Mouse (Mus musculus) NIH3T3 (cell line): ENCODE measurements around the gene Arl4c.
"Not testable (repeated sequence)": the region's sequence is repeated elsewhere in the genome, so short reads cannot be mapped to it uniquely, and the experiment has no call there.

Source experiments
- DNase-seq: peaks from one replicate; pipeline ENCODE4 v3.0.0-alpha.2; 2012; ENCODE audit warnings: low read depth

The Arl4c gene

DNA sequence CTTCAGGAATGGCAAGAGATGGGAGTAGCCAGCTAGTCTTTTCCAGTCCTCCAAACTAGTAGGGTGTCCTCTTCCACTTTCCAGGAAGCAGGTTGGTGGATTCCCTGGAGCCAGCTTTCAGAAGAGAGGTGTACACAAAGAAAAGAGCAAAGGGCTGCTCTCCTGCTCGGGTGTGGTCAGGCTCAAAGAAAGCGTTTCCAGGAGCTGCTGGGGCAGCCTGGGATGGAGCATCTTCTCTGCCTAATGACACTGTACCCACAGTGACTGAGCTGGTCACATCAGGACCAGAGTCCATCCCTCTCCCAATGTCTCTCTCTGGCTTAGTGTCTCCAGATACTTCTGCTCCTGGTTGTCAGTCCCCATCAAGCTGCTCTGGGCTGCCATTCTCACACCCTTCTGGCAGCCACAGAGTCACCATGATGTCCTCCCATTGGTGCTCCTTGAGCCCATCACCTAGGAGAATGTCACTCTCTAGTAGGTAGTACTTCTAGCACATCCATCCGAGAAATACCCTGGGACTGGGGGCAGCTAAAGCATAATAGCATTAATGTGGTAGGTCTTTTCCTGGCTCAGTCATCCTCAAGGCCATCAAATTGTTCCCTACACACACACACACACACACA is 46.4 kb downstream of the Arl4c start:
- DNase-seq = no peak

DNA sequence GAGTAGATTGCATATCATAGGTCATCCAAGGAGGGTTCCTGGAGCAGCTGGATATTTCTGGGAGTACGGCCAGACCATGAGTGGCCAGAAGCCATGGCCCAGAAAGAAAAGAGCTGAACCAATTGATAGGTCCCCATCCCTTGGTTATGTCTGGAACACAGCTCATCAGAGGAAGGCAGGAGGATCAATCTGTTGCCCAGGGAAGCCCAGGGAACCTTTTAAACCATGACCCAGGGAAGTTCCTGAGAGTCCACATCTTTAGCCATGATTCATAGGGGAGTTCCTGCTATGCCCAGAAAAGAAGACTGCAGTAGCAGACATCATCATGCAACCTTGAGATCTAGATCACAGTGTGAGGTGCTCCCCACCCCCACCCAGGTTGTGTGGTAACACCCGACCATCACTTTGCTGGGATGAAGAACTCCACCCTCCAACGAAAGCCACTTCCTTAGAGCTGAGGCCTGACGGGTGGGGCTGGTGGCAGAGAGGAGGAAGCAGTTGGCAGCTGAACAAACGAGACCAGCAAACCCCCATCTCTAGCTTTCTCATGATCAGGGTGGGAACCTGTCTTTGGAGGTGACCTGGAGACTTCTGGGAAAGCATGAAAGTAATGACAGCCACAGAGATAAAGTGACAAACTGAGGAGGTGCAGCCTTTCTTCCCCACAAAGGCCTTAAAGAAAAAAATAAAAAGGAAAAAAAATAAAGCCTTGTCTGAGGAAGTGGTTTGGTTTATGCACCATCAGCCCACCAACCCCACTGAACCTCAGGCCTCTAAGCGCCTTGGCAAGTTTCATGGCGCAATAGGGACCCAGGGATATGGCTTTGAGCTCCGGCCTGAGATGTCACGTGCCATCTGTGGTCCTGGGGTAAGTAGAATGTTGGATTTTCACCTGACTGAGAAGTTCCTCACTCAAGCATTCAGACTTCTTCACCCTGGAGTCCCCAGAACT is 47.2 kb downstream of the Arl4c start:
- DNase-seq = peak; percentile 23

DNA sequence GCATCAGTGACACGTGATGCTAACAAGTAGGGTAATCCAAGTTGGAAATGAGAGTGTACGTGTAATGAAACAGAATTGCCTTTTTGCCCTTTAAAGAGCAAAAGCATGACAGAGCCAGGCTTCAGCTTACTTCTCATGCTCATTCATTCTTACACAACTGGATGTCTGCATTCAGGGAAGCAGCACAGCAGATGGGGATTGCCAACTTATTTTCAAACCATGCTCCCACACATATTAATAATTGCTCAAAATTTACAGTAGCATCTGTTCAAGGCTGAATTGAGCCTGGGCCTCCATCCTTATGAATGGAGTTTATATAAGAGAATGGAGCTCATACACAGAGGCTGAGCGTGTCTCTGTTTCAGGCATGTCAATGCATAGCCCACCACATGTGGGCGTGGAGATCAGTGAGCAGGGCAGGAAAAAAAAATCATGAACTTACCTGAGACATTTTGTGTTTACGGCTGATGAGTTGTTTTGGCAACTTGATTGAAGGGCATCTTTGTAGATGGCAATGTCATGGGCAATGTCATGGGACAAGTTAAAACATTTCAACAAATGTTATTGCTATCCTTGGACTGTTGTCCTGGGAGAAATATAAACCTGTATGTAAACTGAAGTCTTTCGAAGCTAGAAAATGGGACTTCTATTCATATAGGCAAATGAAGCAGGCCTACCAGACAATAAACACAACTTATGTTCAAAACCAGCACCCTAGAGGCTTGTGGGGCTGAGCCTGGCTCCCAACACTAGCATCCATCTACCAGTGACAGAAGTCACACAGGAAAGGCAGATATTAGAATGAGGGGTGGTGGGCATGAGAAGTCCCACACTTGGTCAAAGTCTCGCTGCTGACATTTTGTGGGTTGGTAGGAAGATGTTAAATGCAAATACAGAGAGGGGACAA is 48.2 kb downstream of the Arl4c start:
- DNase-seq = peak; percentile 18

DNA sequence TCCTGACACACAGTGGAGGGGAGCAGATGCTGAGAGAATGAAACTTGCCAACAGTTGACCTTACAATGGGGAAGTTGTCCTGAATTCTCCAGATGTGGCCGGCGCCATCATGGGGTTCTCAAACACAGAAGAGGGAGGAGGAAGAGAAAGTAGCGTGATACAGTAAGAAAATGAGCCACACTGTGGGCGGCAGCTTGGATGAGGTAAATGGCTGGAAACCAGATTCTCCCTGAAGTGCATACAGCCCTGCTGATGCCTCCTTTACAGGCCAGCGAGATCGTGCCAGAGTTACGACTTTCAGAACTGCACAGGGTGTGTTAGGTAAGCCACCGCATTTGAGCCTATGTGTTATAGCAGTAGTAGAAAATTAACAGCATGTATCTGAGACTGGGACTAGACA is 49.3 kb downstream of the Arl4c start:
- DNase-seq = no peak

DNA sequence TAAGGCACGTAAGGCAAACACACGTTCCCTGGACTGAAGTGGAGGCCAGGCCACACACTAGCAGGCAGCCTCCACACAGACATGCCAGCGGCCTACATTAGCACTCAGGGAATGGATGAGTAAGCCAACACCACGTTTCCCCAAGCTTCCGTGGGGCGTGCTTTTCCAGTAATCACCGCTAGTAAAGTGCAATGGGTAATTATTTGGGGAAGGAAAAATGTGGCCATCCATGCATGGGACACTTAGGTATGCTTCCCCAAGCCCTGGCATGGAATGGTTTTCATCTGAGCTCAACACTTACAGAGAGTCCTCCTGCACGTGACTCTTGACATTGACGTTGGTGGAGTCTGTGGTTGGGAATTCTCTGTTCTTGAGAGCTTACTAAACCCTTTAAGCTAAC is 50.4 kb downstream of the Arl4c start:
- no peak for DNase-seq

DNA sequence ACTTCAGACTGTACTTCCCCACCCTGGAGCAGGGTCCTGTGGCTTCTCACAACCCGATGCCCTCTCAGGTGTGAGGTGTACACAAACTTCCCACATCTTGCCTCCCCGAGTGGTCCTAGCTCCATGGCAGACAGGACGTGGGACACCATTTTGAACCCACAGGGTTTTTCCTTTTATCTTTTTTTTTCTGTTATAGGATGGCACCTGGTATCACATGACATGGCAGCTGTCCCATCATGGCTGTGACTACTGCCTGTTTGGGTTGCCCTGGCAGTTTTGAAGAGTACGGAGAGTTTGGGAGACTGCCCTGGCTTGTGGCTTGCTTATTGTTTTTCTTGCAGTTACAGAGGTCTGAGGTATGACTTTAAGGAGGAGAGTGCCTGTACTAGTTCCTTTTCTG is 53.3 kb downstream of the Arl4c start:
- DNase-seq = no peak

DNA sequence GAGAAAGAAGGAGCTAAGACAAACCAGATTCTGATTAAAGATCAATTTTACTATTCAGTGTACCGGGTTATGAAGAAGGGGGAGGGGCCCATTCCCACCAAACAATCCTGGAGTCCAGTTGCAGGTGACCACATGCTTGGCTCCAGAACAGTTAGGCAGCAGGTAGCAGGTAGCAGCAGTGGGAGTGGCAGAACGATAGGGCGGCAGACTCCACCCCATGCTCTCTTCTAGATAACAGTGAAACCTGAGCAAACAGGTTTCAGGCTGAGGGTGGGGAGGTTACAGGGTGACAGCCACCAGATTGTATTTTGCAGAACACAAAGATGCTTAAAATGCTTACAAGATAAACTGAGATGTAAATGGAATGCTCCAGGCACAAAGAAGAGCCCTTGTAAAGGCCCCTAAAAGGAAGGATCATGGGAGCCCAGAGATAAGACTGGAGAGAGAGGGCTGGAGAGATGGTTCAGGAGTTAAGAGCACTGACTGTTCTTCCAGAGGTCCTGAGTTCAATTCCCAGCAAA is 56.4 kb downstream of the Arl4c start:
- no peak for DNase-seq

DNA sequence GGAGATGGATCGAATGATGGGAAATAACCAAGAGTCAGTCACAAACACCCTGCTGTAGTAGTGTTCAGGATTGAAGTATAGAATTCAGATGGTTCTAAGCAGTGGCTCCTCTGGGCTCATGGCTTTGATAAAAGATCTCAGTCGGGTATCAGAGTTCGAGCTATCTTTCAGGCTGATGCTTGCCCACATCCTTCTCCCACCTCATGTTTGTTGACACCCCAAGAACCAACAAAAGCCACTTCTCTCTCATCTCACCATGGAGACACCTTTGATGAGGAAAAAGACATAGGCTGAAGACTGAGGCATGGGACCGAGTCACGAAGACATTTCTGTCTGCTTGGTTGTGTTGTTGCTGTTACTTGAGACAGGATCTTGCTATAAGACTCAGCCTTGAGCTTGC is 57.6 kb downstream of the Arl4c start:
- DNase-seq = no peak

DNA sequence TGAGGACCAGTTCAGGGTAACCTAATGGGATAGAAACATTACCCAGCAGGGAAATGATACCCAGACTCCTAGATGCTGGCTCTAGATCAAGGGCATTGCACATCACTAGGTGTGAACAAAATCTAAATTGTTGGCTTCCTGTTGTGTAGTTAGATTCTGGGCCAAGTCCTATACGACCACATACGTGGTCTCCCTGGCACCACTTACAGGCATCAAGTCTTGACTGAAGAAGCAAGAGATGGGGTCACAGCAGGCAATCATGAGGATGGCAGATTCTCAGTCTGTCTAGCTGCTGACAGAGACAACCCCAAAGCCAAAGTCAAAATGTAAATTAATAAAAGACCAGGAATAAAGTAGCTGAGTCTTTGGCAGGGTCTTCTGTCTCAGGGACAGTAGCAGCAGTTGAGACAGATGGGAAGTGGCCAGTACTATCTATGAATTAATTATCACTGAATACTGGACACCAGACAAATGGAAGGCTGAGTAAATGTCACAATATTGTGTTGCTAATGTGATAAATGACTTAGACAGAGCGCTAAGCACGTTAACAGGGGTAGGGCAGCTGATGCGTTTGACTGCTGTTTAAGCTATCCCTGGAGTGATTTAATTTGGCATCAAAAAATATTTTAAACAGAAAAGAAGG is 58.7 kb downstream of the Arl4c start:
- DNase-seq = no peak

DNA sequence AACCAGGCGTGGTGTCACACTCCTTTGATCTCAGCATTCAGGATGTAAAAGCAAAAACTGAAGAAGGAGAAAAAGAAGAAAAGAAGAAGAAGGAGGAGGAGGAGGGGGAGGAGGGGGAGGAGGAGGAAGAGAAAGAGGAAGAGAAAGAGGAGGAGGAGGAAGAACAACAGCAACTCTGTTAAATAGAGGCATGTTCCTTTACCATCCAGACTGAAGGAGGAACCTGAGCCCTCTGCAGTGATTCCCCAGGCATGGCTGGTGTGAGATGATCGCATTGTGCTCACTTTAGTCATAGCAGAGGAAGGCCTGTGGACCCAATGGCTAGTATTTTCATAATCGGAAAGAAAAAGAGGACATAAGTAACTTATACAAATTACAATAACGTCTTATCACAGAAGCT is 59.3 kb downstream of the Arl4c start:
- no peak for DNase-seq

DNA sequence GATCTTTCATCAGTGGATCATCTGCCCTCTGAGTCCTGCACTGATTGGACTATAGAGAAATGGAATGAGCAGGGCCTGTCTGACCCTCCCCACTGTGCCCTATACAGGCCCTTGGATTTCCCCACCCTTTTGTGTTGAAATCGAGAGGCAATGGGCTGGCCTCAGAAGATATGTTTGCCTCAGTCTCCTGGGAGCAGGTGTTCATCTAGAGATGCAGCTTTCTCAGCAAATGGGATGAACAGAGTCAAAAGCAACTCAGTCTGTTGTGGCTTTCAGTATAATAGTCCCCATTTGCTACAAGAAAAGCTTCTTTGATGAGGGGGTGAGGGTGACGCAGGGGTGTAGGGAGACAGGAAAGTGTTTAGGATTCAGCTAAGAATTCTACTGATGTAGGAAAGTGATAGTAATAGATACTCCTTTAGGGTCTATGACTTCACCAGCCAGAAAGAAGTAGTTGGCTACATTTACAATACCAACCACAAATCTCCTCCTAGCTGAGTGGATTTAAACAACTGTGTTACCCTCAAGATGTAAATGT is 60.3 kb downstream of the Arl4c start:
- no peak for DNase-seq

DNA sequence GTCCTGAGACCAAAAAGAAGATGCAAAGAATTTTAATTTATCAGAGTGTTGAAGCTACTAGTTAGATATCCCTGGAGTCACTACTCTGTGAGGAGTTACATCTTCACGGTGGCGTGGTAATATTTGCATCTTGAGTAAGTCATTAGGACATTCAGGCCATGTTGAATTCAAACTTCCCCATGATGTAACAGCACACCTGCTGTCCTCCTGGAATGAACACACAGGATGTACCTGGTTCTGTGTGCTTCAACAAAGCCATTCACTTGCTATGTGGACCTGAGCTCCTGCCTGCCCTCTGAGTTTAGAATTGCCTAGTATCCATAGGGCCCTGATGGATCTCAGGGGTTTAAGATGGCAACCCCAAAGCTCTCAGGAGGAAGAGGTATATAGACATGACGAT is 60.8 kb downstream of the Arl4c start:
- no peak for DNase-seq

DNA sequence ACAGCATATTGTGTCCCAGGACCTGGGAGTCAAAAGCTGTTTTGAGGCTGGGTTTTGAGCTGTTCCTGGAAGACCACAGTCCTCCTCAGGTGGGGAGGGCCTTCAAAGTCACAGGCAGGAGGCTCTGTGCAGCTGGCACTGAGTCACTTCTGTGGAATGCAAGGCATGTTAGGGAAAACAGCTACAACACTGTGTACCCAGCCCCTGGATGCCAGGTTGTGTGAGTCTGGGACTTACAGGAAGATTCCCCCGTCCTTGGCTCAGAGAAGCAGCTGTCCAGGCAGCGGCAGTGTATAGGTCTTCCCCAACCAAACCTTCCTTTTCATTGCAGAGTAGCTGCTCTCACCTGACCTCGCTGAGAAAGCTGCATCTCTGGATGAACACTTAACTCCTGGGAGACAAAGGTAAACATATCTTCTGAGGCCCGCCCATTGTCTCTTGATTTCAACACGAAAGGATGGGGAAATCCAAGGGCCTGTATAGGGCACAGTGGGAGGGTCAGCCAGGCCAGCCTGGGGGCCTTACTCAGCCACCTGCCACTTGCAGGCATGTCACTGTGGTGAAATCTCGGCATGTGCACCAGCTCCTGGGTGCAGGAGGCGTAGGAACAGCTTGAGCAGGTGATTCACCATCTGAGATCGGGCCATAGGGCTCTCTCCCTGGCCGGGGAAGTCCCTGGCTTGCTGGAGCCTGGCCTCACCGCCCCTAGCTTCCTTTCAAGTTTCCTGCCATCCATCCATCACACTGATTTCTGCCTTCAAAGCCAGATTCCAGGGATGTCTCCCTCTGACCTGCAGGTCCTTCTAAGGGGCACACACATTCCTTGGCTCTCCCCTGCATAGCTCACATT is 62.4 kb downstream of the Arl4c start:
- DNase-seq = peak; percentile 55

DNA sequence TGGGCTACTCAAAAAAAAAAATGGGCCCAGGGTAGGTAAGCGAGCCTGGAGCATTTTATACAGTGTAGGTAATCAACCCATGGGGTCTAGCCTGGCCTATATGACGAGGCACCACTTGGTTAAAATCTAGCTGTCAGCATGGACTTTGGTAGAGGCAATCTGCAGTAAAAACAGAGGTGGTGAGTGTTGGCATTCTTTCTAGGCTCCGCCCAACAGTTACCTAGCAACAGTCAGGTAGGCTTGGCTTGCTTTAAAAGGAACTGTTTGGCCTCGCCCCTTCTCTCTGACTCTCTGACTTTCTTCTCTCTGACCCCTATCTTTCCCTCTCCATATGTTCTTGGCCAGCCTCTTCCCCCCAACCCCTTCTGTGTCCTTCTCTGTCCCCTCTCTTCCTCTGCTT is 63.4 kb downstream of the Arl4c start:
- no peak for DNase-seq

DNA sequence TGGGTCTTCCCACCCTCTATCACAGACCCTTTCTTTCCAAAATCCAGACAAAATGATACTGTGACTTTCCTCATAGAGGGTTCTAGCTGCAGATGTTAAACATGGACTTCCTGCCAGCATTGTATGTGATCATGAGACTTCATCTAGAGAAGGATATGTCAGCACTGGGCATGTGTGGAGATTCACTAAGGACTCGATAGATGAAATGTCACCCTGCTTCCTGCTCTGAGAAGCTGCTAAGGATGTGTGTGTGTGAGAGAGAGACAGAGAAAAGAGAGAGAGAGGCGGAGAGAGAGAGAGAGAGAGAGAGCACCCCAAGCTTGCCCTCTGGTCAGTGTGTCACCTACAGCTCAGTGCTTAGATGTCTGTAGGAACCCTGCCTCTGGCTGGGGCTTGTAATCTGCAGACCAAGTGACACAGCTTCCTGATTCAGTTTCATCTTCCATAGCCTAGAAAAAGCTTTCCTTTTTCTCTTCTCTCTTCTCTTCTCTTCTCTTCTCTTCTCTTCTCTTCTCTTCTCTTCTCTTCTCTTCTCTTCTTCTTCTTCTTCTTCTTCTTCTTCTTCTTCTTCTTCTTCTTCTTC is 65.4 kb downstream of the Arl4c start:
- not testable (repeated sequence) for DNase-seq

DNA sequence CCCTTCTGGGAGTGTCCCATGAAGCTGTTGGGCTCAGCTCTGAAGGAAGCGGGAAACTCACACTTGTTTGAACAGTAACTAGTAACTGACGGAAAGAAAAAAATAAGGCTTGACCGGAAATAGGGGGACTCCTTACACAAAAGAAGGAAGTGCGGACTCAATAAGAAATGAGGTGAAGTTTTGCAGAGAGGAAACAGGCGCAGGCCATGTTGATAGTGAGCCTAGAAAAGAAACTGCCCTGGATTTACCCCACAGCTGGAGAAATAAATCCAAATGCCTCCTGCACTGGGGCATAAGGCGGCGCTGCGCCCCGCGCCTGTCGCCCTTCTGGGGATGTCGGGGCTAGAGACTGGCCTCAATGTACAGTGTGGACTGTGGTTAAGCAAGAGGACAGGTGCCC is 66.4 kb downstream of the Arl4c start:
- no peak for DNase-seq

DNA sequence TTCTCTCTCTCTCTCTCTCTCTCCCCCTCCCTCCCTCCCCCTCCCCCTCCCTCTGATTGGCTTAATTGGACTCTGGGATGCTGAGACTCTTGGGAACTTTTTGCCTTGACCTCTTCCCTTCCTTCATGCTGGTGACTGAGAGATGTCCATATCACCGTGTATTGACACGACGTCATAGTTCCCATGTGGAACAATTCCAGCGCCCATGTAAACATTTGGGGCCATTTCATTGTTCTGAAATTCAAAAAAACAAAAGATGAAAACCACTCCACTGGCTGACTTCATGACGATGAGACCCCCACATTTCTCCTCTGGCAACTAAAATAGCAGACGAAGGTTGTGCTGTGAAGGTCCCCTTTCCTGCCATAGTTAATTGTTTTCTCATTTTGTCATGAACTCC is 69.2 kb downstream of the Arl4c start:
- no peak for DNase-seq

DNA sequence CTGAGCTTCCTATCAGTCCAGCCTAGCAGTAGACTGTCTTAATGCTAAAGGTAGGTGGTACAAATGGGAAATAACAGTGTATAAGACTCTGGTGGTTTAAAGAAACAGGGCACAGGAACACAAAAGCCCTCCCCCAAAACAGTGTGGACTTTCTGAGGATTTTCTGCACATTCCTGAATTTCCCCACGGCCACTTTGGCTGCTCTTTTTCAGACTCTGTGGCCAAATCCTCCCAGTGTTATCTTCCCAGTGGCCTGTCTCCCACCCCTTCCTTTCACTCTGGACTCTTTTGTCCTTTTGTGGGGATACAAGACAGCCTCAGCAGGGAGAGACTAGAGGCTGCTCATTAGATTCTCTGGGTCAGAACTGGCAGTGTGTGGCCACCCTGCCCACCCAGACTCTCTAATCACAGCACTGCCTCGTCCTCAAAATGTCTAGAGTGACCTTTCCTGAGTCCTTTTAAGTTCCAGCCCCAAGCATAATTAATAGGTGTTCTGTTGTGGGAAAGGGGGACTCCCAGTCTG is 72.0 kb downstream of the Arl4c start:
- DNase-seq = no peak

DNA sequence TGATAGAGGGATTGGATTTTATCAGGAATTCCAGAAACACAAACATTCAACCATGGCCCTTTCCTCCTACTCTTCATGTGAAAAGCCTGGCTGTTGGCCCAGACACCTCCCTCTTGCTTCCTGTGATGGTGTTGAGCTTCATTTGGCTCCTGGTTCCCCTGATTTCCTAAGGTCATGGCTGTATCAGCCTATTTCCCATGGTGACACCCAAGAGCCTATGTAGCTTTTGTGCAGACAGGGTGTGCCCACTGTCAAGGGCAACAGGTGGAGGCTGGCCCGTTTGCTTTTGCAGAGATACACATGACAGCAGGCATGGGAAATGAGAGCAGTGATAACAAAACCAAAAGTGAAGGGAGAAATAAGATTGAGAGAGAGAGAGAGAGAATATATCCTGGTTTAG is 76.8 kb downstream of the Arl4c start:
- no peak for DNase-seq

DNA sequence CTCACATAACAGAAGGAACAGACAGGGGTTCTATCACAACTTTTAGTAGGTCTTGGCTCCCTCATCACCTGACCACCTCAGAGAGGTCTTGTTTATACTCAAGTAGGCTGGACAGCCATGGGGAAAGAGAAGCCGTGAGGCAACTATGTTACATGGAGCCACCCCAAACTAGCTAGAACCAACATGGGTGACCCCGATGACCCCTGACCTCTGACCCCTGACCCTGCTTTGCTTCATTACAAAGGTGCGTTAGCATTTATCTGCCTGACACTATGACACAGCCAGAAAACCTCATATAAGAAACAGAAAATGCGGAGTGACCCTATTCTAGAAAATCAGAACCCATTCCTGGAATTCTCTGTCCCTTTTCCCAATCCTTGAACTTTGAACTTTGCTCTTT is 77.6 kb downstream of the Arl4c start:
- DNase-seq = no peak
